Mouse (Mus musculus): ENCODE measurements around the gene Rdh14. TPM values are rescaled to one million over a fixed set of nuclear protein-coding genes. Genes with fewer than 3 reads are reported as not detected.

Gene Rdh14
- polyA plus RNA-seq (2016; fragmentation: Nextera tagmentation; extraction: Ambion mirVana), result 41.8 and 42.5 TPM in 2 replicates

GRCm38 (mm10) chr12:10390671-10391441, at the start of gene Rdh14:
Gene Rdh14 (plus strand): TSS chr12:10390772.
- H3K4me3 ChIP-seq, result peak within 1 kb of the TSS; percentile 78
- under 1% methylated on average over 52 of the region's 53 CpGs for WGBS
- H3K4me2 ChIP-seq (replicated peaks), result peak within 1 kb of the TSS; percentile 59
- peak within 1 kb of the TSS; percentile 89 for H3K27ac ChIP-seq
- H3K4me1 ChIP-seq, result peaks cover 8% of the 10 kb centered on the region; the same call in 1 of the 2 replicates
- ATAC-seq (ENCODE audit: insufficient number of reproducible peaks, insufficient read depth, low FRiP score, low TSS enrichment), result peak; percentile 97
- H3K9ac ChIP-seq, result peak within 1 kb of the TSS; percentile 84
- no peaks in the 10 kb centered on the region for H3K9me3 ChIP-seq
- H3K27me3 ChIP-seq, result no peaks in the 10 kb centered on the region
- peaks cover 7% of the 10 kb centered on the region for H3K36me3 ChIP-seq

DNA sequence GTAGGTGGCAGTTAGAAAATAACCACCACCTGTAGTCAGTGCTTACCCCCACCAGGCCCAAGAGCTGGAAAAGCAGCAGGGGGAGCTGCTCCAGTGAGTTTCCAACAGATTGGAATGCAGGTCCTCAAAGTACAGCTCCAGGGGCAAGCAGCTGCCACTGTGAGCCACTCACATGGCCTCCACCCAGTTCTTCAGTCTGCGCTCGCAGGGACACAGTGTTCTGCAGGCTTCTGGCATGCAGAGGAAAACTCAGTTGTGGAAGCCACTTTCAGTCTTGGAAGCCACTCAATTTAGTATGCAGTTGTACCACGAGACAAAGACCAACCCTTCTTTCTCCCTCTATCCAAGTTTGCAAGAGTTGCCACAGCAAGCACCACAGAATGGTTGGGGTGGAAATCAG, 39.9 kb upstream of the Rdh14 start:
- Histone ChIP-seq H3K4me3 (no peak overlapping the region), H3K9ac (no peak overlapping the region), H3K27ac (no peak overlapping the region), H3K4me2 (replicated peaks) (no peak overlapping the region), H3K9me3 (no peaks in the 10 kb centered on the region), H3K36me3 (no peaks in the 10 kb centered on the region), H3K4me1 (no peaks in the 10 kb centered on the region), H3K27me3 (no peaks in the 10 kb centered on the region)
- no peak for ATAC-seq (ENCODE audit: insufficient number of reproducible peaks, insufficient read depth, low FRiP score, low TSS enrichment)
- WGBS, result 56% methylated on average over 3 of the region's 3 CpGs

GRCm38 (mm10) chr12:10357756-10358155, 32.8 kb upstream of the Rdh14 start:
- WGBS, result 20% methylated on average over 6 of the region's 6 CpGs
- ATAC-seq (ENCODE audit: insufficient number of reproducible peaks, insufficient read depth, low FRiP score, low TSS enrichment), result no peak
- H3K4me2 ChIP-seq (replicated peaks), result no peak overlapping the region
- no peak overlapping the region for H3K9ac ChIP-seq
- peaks cover 3% of the 10 kb centered on the region; the same call in 1 of the 2 replicates for H3K4me1 ChIP-seq
- H3K36me3 ChIP-seq, result no peaks in the 10 kb centered on the region
- H3K4me3 ChIP-seq, result no peak overlapping the region
- no peaks in the 10 kb centered on the region for H3K9me3 ChIP-seq
- H3K27me3 ChIP-seq, result no peaks in the 10 kb centered on the region
- H3K27ac ChIP-seq, result no peak overlapping the region

- 73% methylated on average over 3 of the region's 3 CpGs for WGBS
- no peaks in the 10 kb centered on the region for H3K4me1 ChIP-seq
Measured at GRCm38 (mm10) chr12:10369673-10370072, 20.9 kb upstream of the Rdh14 start, which contains the start of gene Nt5c1b. Gene Nt5c1b (plus strand): TSS chr12:10369973.

GRCm38 (mm10) chr12:10400788-10401187, 10.2 kb downstream of the Rdh14 start:
- Histone ChIP-seq H3K4me2 (replicated peaks) (no peak overlapping the region), H3K4me1 (no peaks in the 10 kb centered on the region), H3K9me3 (no peaks in the 10 kb centered on the region), H3K36me3 (no peaks in the 10 kb centered on the region), H3K4me3 (no peak overlapping the region), H3K27me3 (no peaks in the 10 kb centered on the region), H3K27ac (0 out of 2 replicates have a peak overlapping the region, but pooled peaks have one; percentile 12), H3K9ac (no peak overlapping the region)
- ATAC-seq (ENCODE audit: insufficient number of reproducible peaks, insufficient read depth, low FRiP score, low TSS enrichment), result no peak
- WGBS, result 66% methylated on average over 1 of the region's 1 CpGs

More at GRCm38 (mm10) chr12:10369673-10370072, 20.9 kb upstream of the Rdh14 start, which contains the start of gene Nt5c1b:
- Histone ChIP-seq H3K9ac (no peak within 1 kb of the TSS), H3K4me2 (replicated peaks) (no peak within 1 kb of the TSS), H3K4me3 (no peak within 1 kb of the TSS), H3K36me3 (no peaks in the 10 kb centered on the region), H3K9me3 (no peaks in the 10 kb centered on the region), H3K27me3 (no peaks in the 10 kb centered on the region), H3K27ac (no peak within 1 kb of the TSS)
- no peak for ATAC-seq (ENCODE audit: insufficient number of reproducible peaks, insufficient read depth, low FRiP score, low TSS enrichment)

DNA sequence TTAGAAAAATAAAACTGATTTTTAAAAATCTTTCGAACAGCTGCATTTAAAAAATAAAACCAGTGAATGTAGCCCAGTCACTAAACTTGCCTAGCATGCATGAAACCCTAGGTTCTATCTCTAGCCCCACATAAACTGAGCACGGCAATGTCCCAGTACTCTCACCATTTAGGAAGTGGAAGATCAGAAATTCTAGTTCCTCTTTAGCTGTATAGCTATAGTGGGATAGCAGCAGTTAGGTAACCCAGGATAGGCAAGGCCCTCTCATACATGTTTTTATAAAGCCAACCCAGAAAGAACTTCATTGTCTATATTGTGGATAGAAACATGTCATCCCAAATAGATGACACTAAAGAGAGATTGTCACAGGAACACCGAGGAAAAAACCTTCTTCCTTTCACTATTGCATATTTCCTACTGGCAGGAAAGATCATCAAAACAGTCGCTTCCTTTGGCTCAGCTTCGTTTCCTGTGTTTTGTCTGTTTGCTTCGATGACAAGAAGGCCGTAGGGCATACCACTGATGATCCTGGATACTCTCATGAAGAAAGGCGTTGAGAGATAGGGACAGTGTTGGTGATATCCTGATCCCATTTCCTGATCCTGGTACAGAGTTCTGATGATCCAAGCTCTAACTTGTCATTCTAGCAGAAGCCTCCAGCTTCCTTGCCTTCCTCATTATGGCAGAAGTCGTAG, 12.0 kb downstream of the Rdh14 start:
- ATAC-seq (ENCODE audit: insufficient number of reproducible peaks, insufficient read depth, low FRiP score, low TSS enrichment), result no peak
- no peaks in the 10 kb centered on the region for H3K27me3 ChIP-seq
- H3K27ac ChIP-seq, result no peak overlapping the region
- WGBS, result 84% methylated on average over 9 of the region's 9 CpGs
- no peaks in the 10 kb centered on the region for H3K9me3 ChIP-seq
- H3K4me2 ChIP-seq (replicated peaks), result no peak overlapping the region
- H3K36me3 ChIP-seq, result no peaks in the 10 kb centered on the region
- H3K4me3 ChIP-seq, result no peak overlapping the region
- no peak overlapping the region for H3K9ac ChIP-seq
- H3K4me1 ChIP-seq, result no peaks in the 10 kb centered on the region

DNA sequence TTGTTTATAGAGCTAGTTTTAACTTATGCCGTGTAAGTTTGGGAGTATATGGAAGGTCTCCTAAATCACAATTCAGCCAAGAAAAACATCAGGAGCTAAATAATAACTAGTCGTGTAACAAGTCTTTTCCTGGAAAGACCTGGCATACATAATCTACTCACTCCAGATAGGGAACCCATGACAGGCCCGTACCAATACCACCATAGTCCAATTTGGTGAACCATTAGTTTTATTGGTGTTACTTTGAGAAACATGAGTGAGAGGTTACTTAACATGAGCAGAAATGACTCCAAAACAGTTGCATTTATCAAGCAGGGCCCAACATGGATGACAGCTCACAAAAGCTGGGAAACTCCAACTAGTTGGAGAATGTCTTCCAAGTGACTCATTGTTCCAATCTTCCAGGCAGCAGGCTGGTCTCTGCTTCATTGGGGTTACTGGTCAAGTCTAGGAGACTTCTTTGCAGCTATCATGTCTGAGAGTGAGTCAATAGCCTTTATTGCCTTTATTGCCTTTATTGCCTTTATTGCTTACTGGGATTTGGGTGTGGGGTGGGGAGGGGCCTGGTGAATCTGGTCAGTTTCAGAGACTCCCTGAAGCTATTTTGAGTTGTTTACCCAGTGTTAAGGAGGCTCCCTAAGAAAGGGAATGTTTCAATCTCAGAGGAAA, 20.1 kb downstream of the Rdh14 start:
- Histone ChIP-seq H3K4me2 (replicated peaks) (no peak overlapping the region), H3K9ac (no peak overlapping the region), H3K27ac (no peak overlapping the region), H3K27me3 (no peaks in the 10 kb centered on the region), H3K4me3 (no peak overlapping the region), H3K36me3 (no peaks in the 10 kb centered on the region), H3K4me1 (no peaks in the 10 kb centered on the region), H3K9me3 (no peaks in the 10 kb centered on the region)
- WGBS, result 89% methylated on average over 3 of the region's 3 CpGs
- no peak for ATAC-seq (ENCODE audit: insufficient number of reproducible peaks, insufficient read depth, low FRiP score, low TSS enrichment)

- no peaks in the 10 kb centered on the region for H3K9me3 ChIP-seq
- no peaks in the 10 kb centered on the region for H3K36me3 ChIP-seq
- WGBS, result 67% methylated on average over 1 of the region's 1 CpGs
Measured at GRCm38 (mm10) chr12:10411453-10411852, 20.9 kb downstream of the Rdh14 start.

GRCm38 (mm10) chr12:10422347-10422746, 31.8 kb downstream of the Rdh14 start:
- Histone ChIP-seq H3K27me3 (no peaks in the 10 kb centered on the region), H3K9me3 (no peaks in the 10 kb centered on the region), H3K36me3 (no peaks in the 10 kb centered on the region), H3K27ac (no peak overlapping the region), H3K4me2 (replicated peaks) (no peak overlapping the region), H3K4me3 (no peak overlapping the region), H3K4me1 (no peaks in the 10 kb centered on the region), H3K9ac (no peak overlapping the region)
- ATAC-seq (ENCODE audit: insufficient number of reproducible peaks, insufficient read depth, low FRiP score, low TSS enrichment), result no peak
- 48% methylated on average over 3 of the region's 3 CpGs for WGBS

More at GRCm38 (mm10) chr12:10411453-10411852, 20.9 kb downstream of the Rdh14 start:
- ATAC-seq (ENCODE audit: insufficient number of reproducible peaks, insufficient read depth, low FRiP score, low TSS enrichment), result no peak
- Histone ChIP-seq H3K4me3 (no peak overlapping the region), H3K4me1 (no peaks in the 10 kb centered on the region), H3K27me3 (no peaks in the 10 kb centered on the region), H3K4me2 (replicated peaks) (no peak overlapping the region), H3K27ac (no peak overlapping the region), H3K9ac (no peak overlapping the region)

DNA sequence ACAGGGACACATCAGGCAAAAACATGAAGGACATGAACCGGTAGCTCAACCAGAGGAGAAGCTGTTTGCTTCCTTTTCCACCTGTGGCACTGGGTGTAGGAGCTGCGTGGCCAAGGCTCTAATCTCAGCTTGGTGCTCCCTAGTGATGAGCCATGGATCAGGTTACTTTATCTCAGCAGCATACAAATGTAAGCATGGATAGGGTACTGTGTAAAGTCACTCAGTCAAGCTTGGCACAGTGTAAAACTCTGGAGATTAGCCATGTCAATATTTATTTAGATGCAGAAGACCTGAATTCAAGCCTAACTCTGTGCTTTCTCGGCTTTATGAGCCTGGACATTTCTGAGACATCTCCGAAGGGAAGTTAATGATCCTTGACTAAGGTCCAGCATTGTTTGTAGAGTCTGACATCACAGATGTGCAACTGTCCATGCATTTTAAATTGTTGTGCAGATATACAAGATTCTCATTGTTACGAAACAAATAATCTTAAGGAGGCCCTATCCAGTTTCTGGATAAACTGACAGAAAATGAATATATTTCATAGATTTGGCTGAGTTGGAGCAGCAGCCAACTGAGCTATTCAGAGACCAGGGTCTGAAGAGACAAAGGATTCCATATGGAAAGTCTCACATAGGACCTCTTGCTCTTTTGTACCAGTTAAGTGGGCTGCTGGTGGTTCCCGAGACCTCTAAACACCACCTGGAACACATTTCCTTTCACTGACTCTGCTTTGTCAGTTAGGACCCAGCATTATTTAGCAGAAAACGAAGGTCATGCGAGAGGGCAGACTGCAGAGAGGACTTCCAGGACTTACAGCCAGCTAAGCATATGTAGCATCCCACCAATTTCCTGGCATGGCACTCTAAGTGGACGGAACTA, 35.7 kb downstream of the Rdh14 start:
- no peak overlapping the region for H3K27ac ChIP-seq
- ATAC-seq (ENCODE audit: insufficient number of reproducible peaks, insufficient read depth, low FRiP score, low TSS enrichment), result no peak

GRCm38 (mm10) chr12:10430999-10431398, 40.4 kb downstream of the Rdh14 start:
- H3K9ac ChIP-seq, result no peak overlapping the region
- no peaks in the 10 kb centered on the region for H3K36me3 ChIP-seq
- H3K4me2 ChIP-seq (replicated peaks), result no peak overlapping the region
- H3K4me3 ChIP-seq, result no peak overlapping the region
- 0 out of 2 replicates have a peak, but pooled peaks cover 3% of the 10 kb centered on the region for H3K27me3 ChIP-seq
- no peak overlapping the region for H3K27ac ChIP-seq
- WGBS, result 81% methylated on average over 1 of the region's 1 CpGs
- no peaks in the 10 kb centered on the region for H3K9me3 ChIP-seq
- H3K4me1 ChIP-seq, result no peaks in the 10 kb centered on the region
- no peak for ATAC-seq (ENCODE audit: insufficient number of reproducible peaks, insufficient read depth, low FRiP score, low TSS enrichment)

More for the DNA sequence above, 35.7 kb downstream of the Rdh14 start:
- H3K4me2 ChIP-seq (replicated peaks), result no peak overlapping the region
- WGBS, result 56% methylated on average over 9 of the region's 9 CpGs
- no peak overlapping the region for H3K4me3 ChIP-seq
- H3K9ac ChIP-seq, result no peak overlapping the region
- H3K36me3 ChIP-seq, result no peaks in the 10 kb centered on the region
- H3K27me3 ChIP-seq, result no peaks in the 10 kb centered on the region
- no peaks in the 10 kb centered on the region for H3K4me1 ChIP-seq
- H3K9me3 ChIP-seq, result no peaks in the 10 kb centered on the region

All from embryonic facial prominence, embryonic 12.5 days (tissue).